Mouse (Mus musculus): ENCODE results near the gene Gm17409. TPM values are rescaled to one million over a fixed set of nuclear protein-coding genes. Genes with fewer than 3 reads are reported as not detected.
A peak's percentile ranks its signal among the peaks of the same experiment; 100 is the strongest.

Gene Gm17409
- polyA plus RNA-seq, 1 experiment, result 0.15 TPM

DNA sequence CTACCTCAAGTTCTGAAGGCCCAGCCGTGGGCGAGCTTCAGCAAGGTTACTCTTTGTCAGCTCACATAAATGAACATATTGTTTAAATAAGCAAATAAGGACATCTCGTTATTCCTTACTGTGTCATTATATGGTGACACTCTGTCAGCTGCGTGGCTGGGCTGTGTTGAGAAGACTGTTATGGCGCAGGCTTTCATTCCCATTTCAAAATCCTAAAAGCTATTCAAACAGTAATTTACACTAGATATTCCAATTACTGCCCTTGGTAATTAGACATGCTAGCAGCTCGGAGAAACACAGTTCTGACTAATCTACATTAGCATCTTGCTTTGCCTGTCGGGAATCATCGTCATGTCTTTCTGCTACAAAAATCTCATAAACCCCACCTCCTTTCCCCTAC, 5.7 kb downstream of the Gm17409 start:
- H3K27ac ChIP-seq (ENCODE audit: control insufficient read depth, insufficient read depth, low read depth, low read length), result no peak overlapping the region
- no peaks in the 10 kb centered on the region for H3K27me3 ChIP-seq (ENCODE audit: control insufficient read depth, insufficient read depth, low read length)
- TF ChIP-seq CTCF (IDR thresholded peaks at IDR 0.05; ENCODE audit: control insufficient read depth, insufficient read depth, insufficient replicate concordance, low read depth, low read length), result no peak
- TF ChIP-seq POLR2A (IDR thresholded peaks at IDR 0.05; ENCODE audit: control insufficient read depth, low read depth, low read length), result no peak

DNA sequence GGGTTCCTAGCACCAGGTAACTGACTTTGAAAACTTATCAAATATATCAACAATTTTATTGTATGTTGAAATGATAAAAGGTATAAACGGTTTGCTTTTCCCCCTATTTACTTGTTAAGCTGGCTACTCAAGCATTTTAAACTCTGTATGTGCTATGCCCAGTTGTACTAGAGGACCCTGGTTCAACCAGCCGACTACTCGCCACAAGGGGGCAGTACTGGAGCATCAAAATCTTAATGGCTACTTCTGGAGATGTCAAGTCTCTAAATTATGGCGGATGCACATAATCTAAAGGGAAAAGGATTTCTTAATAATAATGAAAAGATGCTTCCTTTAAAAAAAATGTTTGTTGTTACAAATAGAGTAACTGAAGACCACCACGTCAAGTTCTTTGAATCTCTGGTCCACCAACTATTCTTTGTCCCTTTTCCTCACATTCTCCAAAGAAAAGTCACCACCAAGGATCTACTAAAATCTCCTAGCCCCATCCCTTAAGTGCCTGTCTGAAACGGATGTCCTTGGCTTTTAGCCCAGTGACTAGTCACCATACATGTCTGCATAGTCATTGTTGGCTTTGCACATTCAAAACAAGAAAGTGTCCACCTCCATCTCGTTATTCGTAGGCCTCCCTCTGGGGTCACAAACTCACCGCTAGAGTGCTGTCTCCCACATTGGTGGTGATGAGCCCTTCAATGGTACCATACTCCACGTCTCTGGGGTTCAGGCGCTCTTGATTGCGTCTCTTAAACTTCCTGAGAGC, 7.2 kb downstream of the Gm17409 start:
- no peak overlapping the region for H3K4me3 ChIP-seq (ENCODE audit: control insufficient read depth, low read depth, low read length)
- no peaks in the 10 kb centered on the region for H3K4me1 ChIP-seq (ENCODE audit: control insufficient read depth, insufficient read depth, low read length)
- H3K36me3 ChIP-seq (ENCODE audit: control insufficient read depth, insufficient read depth, low read length), result no peaks in the 10 kb centered on the region
- no peaks in the 10 kb centered on the region for H3K27me3 ChIP-seq (ENCODE audit: control insufficient read depth, insufficient read depth, low read length)
- no peak for TF ChIP-seq POLR2A (IDR thresholded peaks at IDR 0.05; ENCODE audit: control insufficient read depth, low read depth, low read length)
- TF ChIP-seq CTCF (IDR thresholded peaks at IDR 0.05; ENCODE audit: control insufficient read depth, insufficient read depth, insufficient replicate concordance, low read depth, low read length), result peak; percentile 29; the same call in 1 of the 2 replicates
- no peak overlapping the region for H3K27ac ChIP-seq (ENCODE audit: control insufficient read depth, insufficient read depth, low read depth, low read length)

More for the DNA sequence above, 5.7 kb downstream of the Gm17409 start:
- Histone ChIP-seq H3K4me3 (ENCODE audit: control insufficient read depth, low read depth, low read length) (no peak overlapping the region), H3K36me3 (ENCODE audit: control insufficient read depth, insufficient read depth, low read length) (no peaks in the 10 kb centered on the region), H3K4me1 (ENCODE audit: control insufficient read depth, insufficient read depth, low read length) (no peaks in the 10 kb centered on the region)

DNA sequence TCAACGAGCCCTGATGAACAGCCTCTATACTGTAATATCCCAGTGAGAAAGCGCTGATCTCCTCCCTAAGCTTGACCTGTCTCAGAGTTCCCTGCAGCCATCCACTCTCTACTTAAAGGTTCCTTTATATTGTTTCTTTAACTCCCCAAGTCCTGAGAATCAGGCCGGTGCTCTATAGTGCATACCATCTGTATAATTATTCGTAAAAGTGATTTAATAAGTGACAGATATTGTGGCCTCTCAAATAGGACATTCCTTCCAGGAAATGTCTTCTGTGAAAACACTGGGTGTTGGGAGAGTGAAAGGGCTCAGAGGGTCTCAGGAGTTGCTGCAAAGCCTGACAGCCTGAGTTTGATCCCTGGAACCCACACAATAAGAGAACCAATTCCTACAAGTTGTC, 8.2 kb downstream of the Gm17409 start:
- TF ChIP-seq CTCF (IDR thresholded peaks at IDR 0.05; ENCODE audit: control insufficient read depth, insufficient read depth, insufficient replicate concordance, low read depth, low read length) (no peak), POLR2A (IDR thresholded peaks at IDR 0.05; ENCODE audit: control insufficient read depth, low read depth, low read length) (no peak)
- Histone ChIP-seq H3K36me3 (ENCODE audit: control insufficient read depth, insufficient read depth, low read length) (no peaks in the 10 kb centered on the region), H3K4me1 (ENCODE audit: control insufficient read depth, insufficient read depth, low read length) (no peaks in the 10 kb centered on the region), H3K27me3 (ENCODE audit: control insufficient read depth, insufficient read depth, low read length) (no peaks in the 10 kb centered on the region), H3K4me3 (ENCODE audit: control insufficient read depth, low read depth, low read length) (no peak overlapping the region), H3K27ac (ENCODE audit: control insufficient read depth, insufficient read depth, low read depth, low read length) (no peak overlapping the region)

DNA sequence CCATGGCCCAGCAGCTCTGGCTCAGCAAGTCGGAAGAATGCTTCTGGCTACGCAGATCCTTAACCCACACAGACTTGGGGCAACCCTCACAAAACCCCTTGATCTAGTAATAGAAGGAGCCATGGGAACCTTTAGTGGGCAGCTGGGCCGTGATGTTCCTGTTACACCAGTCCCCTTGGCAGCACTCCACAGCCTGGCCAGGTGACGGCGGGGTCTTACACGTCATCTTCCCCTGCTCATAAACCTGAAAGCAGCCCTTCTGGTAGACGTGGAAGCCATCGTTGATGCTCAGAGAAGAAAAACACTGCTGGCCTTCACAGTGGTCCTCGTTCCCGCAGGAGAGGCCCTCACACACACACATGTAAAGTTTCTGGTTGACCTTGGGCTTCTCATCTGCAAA, 9.6 kb downstream of the Gm17409 start:
- Histone ChIP-seq H3K27ac (ENCODE audit: control insufficient read depth, insufficient read depth, low read depth, low read length) (no peak overlapping the region), H3K4me3 (ENCODE audit: control insufficient read depth, low read depth, low read length) (no peak overlapping the region), H3K4me1 (ENCODE audit: control insufficient read depth, insufficient read depth, low read length) (no peaks in the 10 kb centered on the region), H3K27me3 (ENCODE audit: control insufficient read depth, insufficient read depth, low read length) (no peaks in the 10 kb centered on the region), H3K36me3 (ENCODE audit: control insufficient read depth, insufficient read depth, low read length) (no peaks in the 10 kb centered on the region)
- TF ChIP-seq CTCF (IDR thresholded peaks at IDR 0.05; ENCODE audit: control insufficient read depth, insufficient read depth, insufficient replicate concordance, low read depth, low read length) (no peak), POLR2A (IDR thresholded peaks at IDR 0.05; ENCODE audit: control insufficient read depth, low read depth, low read length) (no peak)

DNA sequence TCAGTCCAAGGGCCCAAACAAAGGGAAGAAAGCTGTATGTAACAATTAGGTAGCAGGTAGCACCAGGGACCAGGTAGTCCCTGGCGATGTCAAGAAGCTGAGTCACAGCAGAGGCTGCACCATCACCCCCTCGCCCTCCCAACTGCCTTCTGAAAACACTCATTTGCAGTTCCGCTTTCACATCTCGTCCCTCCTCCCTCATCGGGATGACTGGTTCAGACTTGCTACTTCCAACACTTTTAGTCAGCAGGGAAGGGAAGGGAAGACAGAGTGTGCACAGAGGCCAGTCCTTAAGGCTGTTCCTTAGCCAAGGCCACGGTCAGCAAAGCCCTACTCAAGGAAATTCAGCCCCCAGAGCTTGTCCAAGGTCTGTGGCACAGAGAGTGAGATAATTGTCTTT, 10.8 kb downstream of the Gm17409 start:
- 0 out of 2 replicates have a peak overlapping the region, but pooled peaks have one; percentile 1 for H3K27ac ChIP-seq (ENCODE audit: control insufficient read depth, insufficient read depth, low read depth, low read length)
- no peak overlapping the region for H3K4me3 ChIP-seq (ENCODE audit: control insufficient read depth, low read depth, low read length)
- TF ChIP-seq POLR2A (IDR thresholded peaks at IDR 0.05; ENCODE audit: control insufficient read depth, low read depth, low read length), result no peak
- no peak for TF ChIP-seq CTCF (IDR thresholded peaks at IDR 0.05; ENCODE audit: control insufficient read depth, insufficient read depth, insufficient replicate concordance, low read depth, low read length)
- no peaks in the 10 kb centered on the region for H3K36me3 ChIP-seq (ENCODE audit: control insufficient read depth, insufficient read depth, low read length)
- no peaks in the 10 kb centered on the region for H3K27me3 ChIP-seq (ENCODE audit: control insufficient read depth, insufficient read depth, low read length)
- H3K4me1 ChIP-seq (ENCODE audit: control insufficient read depth, insufficient read depth, low read length), result no peaks in the 10 kb centered on the region

DNA sequence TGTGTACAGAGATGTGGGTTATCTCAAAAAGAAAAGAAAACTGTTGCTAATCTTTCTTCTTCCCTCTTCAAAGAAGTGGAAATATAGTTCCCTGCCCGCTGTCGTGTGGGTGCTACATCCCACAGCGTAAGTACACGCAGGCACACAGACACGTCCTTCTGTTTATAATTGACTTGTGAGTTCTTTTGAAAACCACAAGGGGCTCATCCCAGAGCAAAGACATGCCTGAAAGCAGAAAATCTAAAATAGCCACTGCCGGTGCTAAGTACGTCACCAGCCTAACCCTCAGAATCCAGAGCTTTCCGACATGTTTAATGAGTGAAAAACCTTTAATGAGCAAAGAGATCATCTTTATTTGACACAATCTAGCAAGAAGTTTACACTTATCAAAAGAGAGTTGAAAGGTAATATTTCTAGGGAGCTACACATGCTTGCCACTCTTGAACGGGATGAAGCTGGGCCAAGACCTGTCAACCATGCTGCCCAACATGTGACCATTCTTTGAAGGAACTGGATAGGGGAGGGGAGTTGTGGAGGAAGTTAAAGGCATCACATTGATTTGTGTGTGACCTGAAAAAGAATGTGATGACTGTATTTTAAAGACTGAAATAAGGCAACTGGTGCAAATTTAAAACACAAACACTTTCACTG, 11.7 kb downstream of the Gm17409 start:
- Histone ChIP-seq H3K27me3 (ENCODE audit: control insufficient read depth, insufficient read depth, low read length) (no peaks in the 10 kb centered on the region), H3K27ac (ENCODE audit: control insufficient read depth, insufficient read depth, low read depth, low read length) (no peak overlapping the region), H3K4me3 (ENCODE audit: control insufficient read depth, low read depth, low read length) (no peak overlapping the region), H3K4me1 (ENCODE audit: control insufficient read depth, insufficient read depth, low read length) (no peaks in the 10 kb centered on the region), H3K36me3 (ENCODE audit: control insufficient read depth, insufficient read depth, low read length) (no peaks in the 10 kb centered on the region)
- TF ChIP-seq POLR2A (IDR thresholded peaks at IDR 0.05; ENCODE audit: control insufficient read depth, low read depth, low read length), result no peak
- TF ChIP-seq CTCF (IDR thresholded peaks at IDR 0.05; ENCODE audit: control insufficient read depth, insufficient read depth, insufficient replicate concordance, low read depth, low read length), result no peak

DNA sequence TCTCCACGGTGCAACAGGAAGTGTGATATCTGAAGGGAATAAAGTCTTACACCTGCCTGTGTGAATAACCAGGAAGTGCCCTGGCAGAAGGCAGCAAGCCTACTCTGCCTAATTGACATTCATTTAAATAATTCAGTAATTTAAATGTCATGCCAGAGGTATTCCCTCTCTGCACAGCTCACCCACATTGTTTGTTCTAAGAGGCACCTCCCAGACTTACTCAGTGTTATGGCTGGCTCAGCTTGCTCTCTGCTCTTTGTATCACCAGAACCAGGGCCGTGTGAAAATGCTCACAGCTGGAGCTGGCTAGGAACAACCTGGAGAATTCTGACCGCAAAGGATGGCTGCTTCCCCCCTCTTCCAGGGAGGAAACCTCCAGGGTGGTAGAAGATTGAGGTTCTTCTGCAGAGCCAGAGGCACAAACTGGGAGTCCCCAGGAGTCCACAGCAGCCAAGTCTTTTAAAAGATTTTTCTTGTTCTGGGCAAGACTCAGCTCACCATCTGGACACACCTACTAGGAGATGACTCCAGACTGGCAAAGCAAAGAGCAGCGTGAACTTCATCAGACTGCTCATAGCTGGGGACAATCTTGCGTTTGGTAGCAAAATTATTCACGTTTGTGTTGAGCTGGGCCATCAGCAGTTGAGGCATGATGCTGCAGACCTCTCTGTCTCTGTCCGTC, 14.5 kb downstream of the Gm17409 start:
- H3K27me3 ChIP-seq (ENCODE audit: control insufficient read depth, insufficient read depth, low read length), result no peaks in the 10 kb centered on the region
- no peak overlapping the region for H3K4me3 ChIP-seq (ENCODE audit: control insufficient read depth, low read depth, low read length)
- no peaks in the 10 kb centered on the region for H3K4me1 ChIP-seq (ENCODE audit: control insufficient read depth, insufficient read depth, low read length)
- H3K27ac ChIP-seq (ENCODE audit: control insufficient read depth, insufficient read depth, low read depth, low read length), result no peak overlapping the region
- no peaks in the 10 kb centered on the region for H3K36me3 ChIP-seq (ENCODE audit: control insufficient read depth, insufficient read depth, low read length)
- no peak for TF ChIP-seq POLR2A (IDR thresholded peaks at IDR 0.05; ENCODE audit: control insufficient read depth, low read depth, low read length)
- no peak for TF ChIP-seq CTCF (IDR thresholded peaks at IDR 0.05; ENCODE audit: control insufficient read depth, insufficient read depth, insufficient replicate concordance, low read depth, low read length)
